Mouse (Mus musculus): Measurements from ENCODE around the gene Crybg1.

The Crybg1 gene

DNA sequence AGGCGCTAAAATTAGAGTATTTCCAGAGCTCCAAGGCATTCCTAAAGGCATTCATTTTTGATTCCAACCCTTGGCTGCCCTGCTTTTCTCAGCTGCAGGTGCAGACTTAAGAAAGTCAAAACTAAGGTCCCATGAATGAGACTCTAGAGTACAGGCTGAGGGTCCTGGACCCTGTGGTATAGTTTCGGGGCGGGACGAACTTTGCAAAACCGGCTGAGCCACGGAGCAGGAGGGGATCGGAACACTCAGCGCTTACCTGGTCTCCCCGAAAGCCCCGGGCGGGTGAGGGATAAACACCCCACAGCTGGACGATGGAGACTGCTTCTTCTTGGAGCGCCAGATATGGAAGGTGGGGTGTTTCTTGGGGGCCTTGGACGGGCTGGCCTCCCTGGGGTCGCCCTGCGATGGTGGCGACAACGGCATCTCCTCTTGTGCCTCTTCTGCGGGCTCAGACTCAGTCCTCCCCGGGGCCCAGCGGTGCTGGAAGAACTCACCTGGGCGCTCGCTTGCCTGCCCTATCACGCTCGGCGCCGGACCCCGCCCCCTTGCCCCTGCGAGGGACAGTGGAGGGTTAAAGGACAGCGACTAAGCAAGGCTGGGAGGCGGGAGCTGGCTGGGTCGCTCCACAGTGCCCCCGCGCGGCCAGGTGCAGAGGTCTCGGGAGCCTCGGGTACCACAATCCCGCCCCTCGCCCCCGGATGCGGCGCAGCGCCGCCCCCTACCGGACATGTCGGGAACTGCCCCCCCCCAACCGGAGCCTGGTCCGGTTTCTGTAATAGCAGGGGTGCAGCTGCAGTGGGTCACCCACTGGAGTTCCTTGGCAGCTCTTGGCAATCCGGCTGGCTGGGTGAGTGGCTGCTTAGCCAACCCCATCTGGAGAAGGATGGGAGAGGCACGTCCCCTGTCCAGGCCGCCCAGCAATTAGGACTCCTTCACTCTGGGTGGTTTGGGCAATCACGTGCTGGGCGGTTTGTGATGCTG lies at the start of gene Crybg1:
Crybg1 (minus strand) TSS at position 517 of the 981 bp plus-strand sequence.
- peak; percentile 94 for DNase-seq (ENCODE audit: low spot score)

DNA sequence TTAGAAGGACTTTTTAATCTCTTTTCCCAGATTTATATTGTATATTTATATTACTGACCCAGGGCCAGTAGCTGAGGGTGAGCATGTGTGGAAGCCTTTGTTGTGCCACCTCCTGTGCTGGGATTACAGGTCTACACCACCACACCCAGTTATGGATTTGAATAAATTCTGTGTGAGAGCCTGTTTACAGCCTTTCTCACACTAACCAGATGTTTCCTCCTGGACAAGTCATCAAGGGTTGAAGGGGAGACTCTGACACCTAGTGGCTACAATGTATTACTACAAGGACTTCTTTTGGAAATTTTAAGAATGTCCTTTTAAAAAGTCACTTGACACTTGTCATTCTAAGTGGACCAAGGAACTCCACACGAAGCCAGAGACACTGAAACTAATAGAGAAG lies 28.7 kb upstream of the Crybg1 start:
- no peak for DNase-seq (ENCODE audit: low spot score)

DNA sequence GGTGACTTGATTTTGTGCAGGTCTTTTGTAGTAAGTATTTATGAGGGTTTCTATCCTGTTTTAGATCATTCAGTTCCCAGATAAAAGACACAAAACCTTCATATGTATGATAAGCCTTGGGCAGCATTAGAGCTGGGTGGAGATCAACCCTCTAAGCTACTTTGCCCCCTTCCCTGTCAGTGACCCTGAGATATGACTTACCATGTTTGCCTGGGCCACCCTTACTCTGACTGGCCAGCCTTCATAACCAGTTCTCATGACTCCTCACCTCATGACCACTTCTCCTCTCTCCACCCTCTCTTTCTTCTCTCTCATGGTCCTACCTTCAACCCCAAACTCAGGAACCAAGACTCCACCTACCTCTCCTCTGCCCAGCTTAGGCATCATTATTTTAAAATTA lies 27.9 kb upstream of the Crybg1 start:
- DNase-seq (ENCODE audit: low spot score): no peak

DNA sequence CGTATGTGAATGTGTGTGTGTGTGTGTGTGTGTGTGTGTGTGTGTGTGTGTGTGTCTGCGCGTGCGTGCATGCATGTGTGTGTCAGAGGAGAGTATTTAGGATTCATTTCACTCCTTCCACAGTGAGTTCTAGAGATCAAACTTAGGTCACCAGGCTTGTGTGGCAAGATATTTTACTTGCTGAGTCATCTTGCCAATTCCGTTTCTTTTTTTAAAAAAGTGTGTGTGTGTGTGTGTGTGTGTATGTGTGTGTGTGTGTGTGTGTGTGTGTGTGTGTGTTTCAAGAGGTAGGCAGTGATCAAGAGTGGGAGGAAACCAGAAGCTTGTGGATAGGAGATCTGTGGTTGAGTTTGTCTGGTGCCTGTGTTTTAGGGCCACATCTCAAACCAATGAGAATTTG lies 27.5 kb upstream of the Crybg1 start:
- DNase-seq (ENCODE audit: low spot score): peak; percentile 34

DNA sequence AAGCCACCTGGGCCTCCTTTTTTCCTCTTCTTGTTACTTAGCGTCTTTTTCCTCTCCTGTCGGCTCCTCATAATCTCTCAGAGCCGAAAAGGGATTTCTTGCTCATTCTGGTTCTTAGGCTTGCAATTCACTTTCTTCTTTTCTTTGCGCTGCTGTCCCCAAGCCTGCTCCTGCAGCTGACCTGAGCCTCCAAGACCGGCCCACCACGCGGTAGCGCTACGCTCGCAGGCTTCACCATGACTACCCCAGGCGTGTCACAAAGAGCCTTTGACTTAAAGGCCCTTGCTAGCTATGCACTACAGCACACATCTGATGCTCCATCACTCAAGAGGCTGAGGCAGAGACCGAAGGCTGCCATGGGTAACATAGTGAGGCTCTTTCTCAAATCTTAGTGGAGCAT lies 21.5 kb upstream of the Crybg1 start:
- no peak for DNase-seq (ENCODE audit: low spot score)

DNA sequence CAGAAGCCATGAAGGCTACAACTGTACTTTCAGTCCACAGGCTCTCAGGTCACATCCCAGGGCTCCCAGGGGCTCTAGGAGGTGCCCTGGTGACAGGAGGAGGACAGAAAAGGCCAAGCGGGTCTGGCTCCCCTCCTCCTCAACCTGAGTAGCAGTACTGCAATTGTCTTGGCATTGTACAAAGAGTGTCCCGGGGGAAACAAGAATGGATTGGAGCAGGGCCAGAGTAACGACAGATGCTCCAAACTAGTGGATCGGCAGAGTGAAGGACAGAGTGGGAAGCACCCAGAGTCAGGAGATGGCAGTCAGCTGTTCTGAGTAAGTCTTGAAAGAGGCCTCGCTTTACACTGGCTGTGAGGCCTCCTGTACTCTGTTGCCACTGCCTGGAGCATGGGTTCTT lies 18.4 kb upstream of the Crybg1 start:
- no peak for DNase-seq (ENCODE audit: low spot score)

DNA sequence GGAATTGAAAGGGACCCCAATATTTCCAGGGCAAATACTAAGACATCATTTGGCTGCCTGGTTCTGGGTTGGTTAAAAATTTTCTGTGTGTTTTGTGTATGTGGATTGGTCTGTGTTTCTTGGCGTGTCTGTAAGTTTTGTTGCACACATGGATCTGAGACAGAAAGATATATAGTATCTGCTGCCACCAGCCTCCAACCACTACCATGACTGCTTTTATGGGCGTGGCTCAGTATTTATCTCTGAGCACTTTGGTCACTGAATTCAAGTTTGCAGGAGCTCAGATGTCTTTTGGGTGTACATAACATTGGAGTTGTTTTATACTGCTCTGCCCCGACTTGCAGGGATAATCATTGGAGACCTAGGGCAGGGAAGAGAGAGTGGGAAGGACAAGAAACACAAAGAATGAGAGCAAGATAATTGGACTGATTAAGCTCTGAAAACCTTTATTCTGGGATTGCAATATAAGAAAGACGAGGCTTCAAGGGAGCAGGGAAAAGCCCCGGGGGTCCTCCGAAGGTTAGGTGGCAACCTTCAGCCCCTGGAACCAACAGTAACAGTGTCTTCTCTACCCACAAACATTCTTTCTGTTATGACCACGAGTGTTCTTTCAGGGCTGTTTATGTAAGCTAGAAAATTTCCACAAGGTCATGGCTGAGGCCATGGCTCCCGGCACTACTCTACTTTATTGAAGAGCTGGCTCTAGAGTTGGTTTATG lies 15.8 kb upstream of the Crybg1 start:
- DNase-seq (ENCODE audit: low spot score): no peak

DNA sequence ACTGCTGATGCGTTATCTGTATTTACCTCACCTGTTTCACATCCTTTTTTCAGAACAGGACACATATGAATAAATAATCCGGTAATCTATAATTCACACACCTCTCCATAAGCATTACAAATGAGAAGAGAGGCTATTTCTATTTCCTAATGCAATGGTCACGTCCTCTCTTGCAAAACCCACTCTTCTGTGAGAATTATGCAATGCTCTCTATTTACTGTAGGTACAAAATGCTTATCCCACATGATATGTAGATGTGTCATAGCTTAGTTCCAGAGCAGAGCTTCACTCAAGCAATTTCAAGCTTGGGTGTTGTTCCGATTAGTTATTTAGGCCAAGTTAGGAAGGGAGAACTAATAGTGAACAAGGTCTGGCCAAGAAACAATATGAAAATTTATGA lies 14.4 kb upstream of the Crybg1 start:
- no peak for DNase-seq (ENCODE audit: low spot score)

DNA sequence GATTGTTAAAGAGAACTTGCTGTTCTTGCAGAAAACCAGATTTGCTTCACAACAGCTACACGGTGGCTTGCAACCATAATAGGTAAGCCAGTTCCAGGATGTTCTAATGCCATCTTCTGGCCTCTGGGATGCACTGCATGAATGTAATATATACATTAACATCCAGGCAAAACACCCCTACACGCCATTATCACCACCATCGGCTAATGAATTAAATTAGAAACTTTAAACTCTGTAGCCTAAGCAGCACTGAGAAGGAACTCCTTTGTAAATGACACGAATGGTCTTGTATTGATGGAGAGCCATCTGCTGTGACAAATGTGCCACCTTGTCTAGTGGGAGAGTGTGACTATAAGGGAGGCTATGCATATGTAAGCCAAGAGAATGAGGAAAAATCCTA lies 11.5 kb upstream of the Crybg1 start:
- DNase-seq (ENCODE audit: low spot score): no peak

DNA sequence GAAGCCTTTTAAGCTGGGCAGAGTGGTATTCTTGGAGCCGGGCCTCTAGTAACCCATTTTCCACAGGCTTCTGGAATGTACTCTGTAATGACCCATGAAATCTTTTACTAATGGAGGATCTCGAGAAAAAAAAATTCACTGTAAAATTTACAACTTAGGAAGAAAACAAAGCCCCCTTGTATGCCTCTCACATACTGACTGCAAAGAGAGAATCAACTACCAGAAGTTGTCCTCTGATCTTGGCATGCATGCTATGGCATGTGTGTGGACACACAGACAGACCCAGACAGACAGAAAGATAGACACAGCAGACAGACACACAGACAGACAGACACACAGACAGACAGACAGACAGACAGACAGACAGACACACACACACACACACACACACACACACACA lies 8.8 kb upstream of the Crybg1 start:
- no peak for DNase-seq (ENCODE audit: low spot score)

DNA sequence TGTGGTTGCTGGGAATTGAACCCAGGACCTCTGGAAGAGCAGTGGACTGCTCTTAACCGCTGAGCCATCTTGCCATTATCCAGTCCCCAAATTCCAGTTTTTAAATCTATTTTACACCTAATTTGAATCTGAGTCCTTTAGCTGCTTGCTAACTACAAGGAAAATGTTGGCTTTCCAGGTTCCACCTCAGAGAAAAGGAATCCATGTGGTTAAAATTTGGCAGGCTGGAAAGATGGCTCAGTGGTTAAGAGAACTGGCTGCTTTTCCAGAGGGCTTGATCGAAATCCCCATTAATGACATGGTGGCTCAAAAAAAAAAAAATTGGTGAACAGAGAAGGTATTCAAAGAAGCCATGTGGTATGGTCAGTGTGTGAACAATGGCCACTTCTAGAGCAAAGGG lies 1.8 kb upstream of the Crybg1 start:
- DNase-seq (ENCODE audit: low spot score): no peak

DNA sequence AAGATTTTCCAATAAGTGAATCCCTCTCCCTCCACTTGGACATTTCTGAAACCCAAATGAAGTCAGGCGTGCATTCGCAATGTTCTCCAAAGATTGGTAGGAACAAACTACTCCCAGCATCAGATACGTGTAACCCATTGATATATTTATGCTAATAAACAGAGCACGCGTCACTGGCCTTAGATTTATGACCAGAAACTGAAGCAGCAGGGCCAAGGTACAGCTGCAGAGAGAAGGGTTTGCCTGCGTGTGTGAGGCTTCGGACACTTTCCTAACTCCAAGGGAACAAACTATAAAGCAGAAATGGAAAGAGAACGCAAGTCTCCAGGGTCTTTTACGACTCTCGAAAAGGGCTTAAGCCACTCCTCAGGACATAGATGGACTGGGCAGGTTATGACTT lies 5.3 kb downstream of the Crybg1 start:
- DNase-seq (ENCODE audit: low spot score): no peak

DNA sequence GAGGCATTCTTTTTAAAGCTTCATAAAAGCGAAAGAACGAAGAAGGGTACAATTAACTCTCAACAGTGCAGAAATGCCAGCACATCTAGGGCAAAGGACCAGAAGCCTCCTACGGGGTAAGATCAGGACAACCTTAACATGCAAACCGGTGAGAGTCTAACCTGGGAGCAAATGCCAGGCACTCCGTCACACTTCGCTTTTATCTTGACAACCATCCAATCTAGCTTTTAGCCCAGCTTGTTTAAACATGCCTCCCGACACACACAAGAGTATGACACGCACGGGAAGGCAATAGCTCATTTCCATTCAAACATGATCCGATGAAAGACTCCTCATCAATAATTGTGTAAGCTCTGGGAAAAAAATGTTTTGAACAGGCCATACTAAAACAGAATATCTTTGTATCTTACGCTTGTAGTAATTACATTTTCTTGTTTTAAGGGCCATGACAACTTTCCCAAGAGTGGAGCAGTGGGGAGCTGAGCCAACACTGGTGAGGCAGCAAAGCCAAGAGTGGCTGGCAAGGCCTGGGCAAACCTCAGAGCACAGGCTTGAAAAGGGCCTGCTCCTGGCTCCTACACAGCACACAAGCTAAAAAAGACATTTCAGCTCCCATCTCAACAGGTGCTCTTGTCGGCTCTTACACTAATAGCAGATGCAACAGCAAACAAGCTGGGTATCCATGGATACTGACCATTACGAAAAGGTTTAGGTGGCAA lies 10.4 kb downstream of the Crybg1 start:
- peak; percentile 33 for DNase-seq (ENCODE audit: low spot score)

DNA sequence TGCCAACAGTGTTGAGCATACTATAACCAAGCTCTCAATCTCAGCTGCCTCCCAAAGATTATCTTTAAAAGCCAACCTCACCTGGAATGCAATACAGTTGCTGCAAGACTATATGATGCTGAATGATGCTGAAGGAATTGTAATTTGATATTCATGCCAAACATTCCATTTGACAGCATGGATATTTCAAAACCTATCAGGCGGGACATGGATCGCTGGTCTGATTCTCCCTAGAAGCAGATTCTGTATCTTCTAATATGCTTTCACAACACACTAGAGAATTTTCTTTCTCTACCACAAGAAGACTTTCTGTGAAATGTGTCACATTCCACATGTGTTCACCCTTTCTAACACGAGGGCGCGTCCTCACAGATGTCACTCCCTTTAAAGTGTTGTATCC lies 22.6 kb downstream of the Crybg1 start:
- no peak for DNase-seq (ENCODE audit: low spot score)

DNA sequence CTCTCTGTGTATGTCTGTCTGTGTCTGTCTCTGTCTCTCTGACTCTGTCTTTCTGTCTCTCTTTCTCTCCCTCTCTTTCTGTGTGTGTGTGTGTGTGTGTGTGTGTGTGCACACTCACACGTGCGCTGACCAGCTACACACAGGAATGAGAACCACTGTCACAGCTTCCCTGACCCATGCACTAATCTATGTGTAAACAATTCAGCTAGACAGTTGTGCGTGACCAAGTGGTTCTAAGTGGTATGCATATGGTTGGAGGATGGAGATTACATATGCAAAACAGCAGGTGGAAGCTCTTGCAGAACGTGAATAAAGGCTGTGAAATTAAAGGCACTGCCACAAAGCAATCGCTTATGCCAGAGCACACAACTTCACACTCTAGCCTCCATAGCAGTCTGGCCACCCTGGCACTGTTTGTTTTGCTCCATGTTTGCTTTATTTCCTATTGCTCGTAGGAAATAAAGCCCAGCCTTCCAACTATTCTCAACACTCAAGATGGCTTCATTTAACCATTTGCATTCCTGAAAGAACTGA lies 24.2 kb downstream of the Crybg1 start:
- DNase-seq (ENCODE audit: low spot score): no peak

DNA sequence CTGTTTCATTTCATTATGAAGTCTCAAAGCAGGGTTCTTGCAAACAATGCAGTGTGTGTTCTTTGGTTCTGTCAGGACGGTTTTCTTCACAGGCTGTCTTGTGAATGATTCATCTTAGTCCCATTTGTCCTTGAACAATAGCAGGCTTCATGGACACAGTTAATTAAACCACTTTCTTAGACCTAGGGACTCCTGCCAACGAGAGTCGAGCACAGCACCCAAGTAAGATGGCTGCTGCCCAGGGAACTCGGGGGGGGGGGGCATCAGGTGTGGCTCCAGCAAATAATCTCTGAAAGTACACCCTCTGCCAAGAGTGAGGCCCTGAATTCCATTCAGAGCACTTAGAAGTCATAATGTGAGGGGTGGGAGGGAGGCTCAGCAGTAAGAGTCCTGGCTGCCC lies 30.0 kb downstream of the Crybg1 start:
- no peak for DNase-seq (ENCODE audit: low spot score)

DNA sequence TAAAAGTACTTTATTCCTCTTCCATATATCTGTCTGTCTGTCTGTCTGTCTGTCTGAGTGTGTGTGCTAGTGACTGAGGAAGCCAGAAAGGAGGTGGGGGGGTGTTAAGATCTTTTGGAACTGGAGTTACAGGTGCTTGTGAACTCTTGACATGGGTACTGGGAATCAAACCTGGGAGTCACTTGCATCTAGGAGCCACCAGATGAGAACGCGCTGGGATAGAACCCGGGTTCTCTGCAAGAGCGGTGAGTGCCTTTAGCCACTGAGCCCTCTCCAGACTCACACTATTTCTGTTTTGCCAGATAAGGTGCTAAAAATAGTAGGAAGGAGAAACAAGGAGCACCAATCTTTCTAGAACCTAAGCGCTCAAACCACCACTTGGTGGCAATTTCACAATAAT lies 31.9 kb downstream of the Crybg1 start:
- DNase-seq (ENCODE audit: low spot score): no peak

DNA sequence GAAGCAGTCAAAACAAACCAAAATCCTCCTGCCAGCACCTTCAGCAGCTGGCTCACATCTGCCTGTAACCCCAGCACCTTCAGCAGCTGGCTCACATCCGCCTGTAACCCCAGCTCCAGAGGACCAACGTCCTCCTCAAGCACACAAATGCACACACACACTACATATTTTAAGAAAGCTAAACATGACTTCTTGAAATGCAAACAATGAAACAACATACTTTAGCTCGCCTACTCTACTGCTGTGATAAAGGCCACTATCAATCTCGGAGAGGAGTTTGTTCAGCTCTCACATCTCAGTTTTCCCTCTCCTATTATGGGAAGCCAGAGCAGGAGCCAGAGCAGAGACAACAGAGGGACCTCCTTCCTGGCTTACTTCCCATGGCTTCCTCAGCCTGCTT lies 34.0 kb downstream of the Crybg1 start:
- no peak for DNase-seq (ENCODE audit: low spot score)

DNA sequence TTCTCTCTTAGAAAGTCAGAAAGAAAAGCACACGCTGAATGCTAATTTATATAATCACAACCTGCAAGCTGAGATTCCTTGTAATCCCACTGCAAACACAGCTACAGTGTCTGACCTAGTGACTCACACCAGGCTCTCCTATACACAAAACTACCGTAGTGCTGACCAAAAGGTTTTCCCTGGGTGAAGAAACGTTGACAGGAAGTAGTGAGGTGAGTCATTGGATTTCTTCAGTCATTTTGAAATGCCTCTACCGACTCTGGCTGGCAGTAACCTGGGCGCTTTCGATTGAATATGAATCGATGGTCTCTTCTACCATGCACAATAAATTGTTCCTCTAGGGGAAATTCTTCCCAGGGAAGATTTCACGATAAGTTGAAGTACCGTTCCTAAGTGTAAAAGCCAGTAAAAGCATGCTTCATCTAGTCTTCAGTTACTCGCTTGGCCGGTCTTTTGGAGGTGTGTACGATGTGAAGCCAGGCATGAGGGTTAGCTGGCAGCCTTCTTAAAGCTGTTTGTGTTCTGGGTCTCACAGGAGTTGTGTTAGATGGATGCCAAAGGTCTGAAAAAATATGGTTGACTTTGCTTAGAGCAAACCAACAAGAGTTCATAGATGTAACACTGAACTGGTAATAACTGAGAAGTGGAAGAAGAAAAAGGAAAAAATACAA lies 36.5 kb downstream of the Crybg1 start:
- DNase-seq (ENCODE audit: low spot score): peak; percentile 13

DNA sequence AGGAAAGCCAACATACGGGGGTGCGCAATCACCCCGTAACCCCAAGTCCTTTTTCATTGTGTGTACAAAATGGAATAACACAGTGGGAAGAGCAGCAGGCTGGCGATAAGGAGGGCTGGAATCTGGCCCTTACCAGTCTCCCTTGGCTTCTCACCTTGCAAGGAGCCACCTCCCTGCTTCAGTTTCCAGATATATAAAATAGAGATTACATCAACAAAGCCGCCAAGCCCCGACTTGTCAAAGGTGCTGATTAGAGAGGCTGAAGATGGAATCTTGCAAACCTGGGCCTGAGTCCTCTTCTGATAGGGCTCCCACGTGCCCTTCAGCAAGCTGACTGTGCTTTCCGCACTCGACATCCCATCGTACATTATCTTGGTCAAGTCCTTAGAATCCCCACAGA lies 37.5 kb downstream of the Crybg1 start:
- DNase-seq (ENCODE audit: low spot score): peak; percentile 66

DNA sequence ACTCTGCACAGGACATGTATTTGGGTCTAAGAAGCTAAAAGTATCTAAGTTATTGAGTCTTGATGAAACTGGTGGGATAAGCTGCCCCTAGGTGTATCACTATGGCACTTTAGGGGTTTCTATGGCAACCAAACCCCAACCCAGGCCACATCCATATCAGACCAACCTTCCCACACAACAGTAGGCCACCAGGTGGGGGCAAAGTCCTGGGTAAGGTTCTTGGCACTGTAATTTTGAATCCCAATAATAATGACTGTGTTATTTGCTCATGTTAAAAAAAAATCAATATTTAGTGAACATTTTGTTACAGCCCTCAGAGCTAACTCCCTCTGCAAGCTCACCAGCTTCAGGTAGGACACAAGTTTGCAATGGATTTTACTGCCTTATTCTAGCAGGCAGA lies 38.2 kb downstream of the Crybg1 start:
- DNase-seq (ENCODE audit: low spot score): no peak

DNA sequence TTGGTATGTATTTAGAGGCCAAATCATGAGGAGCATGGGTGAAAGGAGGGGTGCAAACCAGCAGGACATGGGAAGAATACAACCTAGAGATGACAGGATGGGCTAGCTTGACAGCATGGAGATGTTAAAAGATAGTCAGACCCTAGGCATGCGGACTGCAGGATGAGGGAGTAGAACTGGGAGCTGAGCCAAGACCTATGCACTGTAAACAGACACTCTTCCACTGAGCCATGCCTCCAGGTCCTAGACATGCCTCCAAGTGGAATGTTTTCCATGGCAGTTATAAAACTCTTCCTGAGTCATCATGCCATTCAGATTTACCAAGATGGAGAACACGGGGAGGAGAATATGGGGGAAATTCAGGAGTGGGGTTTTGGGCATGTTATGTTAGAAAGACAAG lies 53.9 kb downstream of the Crybg1 start:
- DNase-seq (ENCODE audit: low spot score): no peak
